Mouse (Mus musculus): ENCODE data around the gene Slc25a25.

Slc25a25 gene

GRCm38 (mm10) chr2:32427720-32428119 lies 23.5 kb downstream of the Slc25a25 start:
- no peak for DNase-seq

GRCm38 (mm10) chr2:32426141-32426540 lies 25.1 kb downstream of the Slc25a25 start:
- DNase-seq: no peak

GRCm38 (mm10) chr2:32425568-32425967 lies 25.7 kb downstream of the Slc25a25 start:
- DNase-seq: no peak

GRCm38 (mm10) chr2:32424796-32425195 lies 26.4 kb downstream of the Slc25a25 start:
- DNase-seq: no peak

GRCm38 (mm10) chr2:32423481-32424331 lies 27.5 kb downstream of the Slc25a25 start:
- DNase-seq: peak; percentile 10

- no peak for DNase-seq
These were observed 29.4 kb downstream of the Slc25a25 start for GRCm38 (mm10) chr2:32421851-32422251.

- no peak for DNase-seq
These were observed 30.6 kb downstream of the Slc25a25 start for GRCm38 (mm10) chr2:32420647-32421046.

- no peak for DNase-seq
These were observed 31.1 kb downstream of the Slc25a25 start for GRCm38 (mm10) chr2:32420066-32420608.

GRCm38 (mm10) chr2:32419359-32419758 lies 31.9 kb downstream of the Slc25a25 start:
- no peak for DNase-seq

GRCm38 (mm10) chr2:32418430-32419151 lies 32.7 kb downstream of the Slc25a25 start:
- no peak for DNase-seq

- no peak for DNase-seq
These were observed 33.8 kb downstream of the Slc25a25 start for GRCm38 (mm10) chr2:32417486-32417885.

- no peak for DNase-seq
These were observed 34.7 kb downstream of the Slc25a25 start for GRCm38 (mm10) chr2:32416556-32416955.

GRCm38 (mm10) chr2:32415801-32416200 lies 35.4 kb downstream of the Slc25a25 start:
- no peak for DNase-seq

- no peak for DNase-seq
These were observed 37.3 kb downstream of the Slc25a25 start for GRCm38 (mm10) chr2:32413936-32414335.

GRCm38 (mm10) chr2:32412742-32413531 lies 38.3 kb downstream of the Slc25a25 start:
- DNase-seq: no peak

GRCm38 (mm10) chr2:32411407-32411806 lies 39.8 kb downstream of the Slc25a25 start:
- no peak for DNase-seq

GRCm38 (mm10) chr2:32408429-32409424 lies 42.5 kb downstream of the Slc25a25 start:
- DNase-seq: no peak

- no peak for DNase-seq
These were observed 44.0 kb downstream of the Slc25a25 start for GRCm38 (mm10) chr2:32407144-32407824.

GRCm38 (mm10) chr2:32404663-32405062 lies 46.6 kb downstream of the Slc25a25 start:
- DNase-seq: peak; percentile 94

- peak; percentile 26 for DNase-seq
These were observed 54.5 kb downstream of the Slc25a25 start for GRCm38 (mm10) chr2:32396695-32397094.
